Mouse (Mus musculus) midbrain, embryonic 16.5 days (tissue): Measurements from ENCODE around the gene Fut11. TPM values are rescaled to one million over a fixed set of nuclear protein-coding genes. Genes with fewer than 3 reads are reported as not detected.

Experiments used
- ATAC-seq: fragments of 200-750 bp; cut with Nextera tagmentation; 2 replicates; pipeline ENCODE4 v1.8.0; 2017; ENCODE audit warnings: moderate TSS enrichment
- H3K27ac ChIP-seq: fragments of 300-500 bp; sonication (generic); 2 replicates; pipeline ENCODE4 v1.5.1; 2014; ENCODE audit warnings: mild to moderate bottlenecking, low read length, mixed read lengths
- H3K27me3 ChIP-seq: fragments of 300-500 bp; sonication (generic); 2 replicates; pipeline ENCODE4 v1.6.1; 2014; ENCODE audit warnings: low read depth, low read length, mixed read lengths; ENCODE audit not compliant: control insufficient read depth, insufficient read depth
- H3K36me3 ChIP-seq: fragments of 300-500 bp; sonication (generic); 2 replicates; pipeline ENCODE4 v1.6.1; 2014; ENCODE audit warnings: mild to moderate bottlenecking, low read length, moderate library complexity, mixed read lengths; ENCODE audit not compliant: control insufficient read depth, insufficient read depth
- H3K4me1 ChIP-seq: fragments of 300-500 bp; sonication (generic); 2 replicates; pipeline ENCODE4 v1.6.1; 2014; ENCODE audit warnings: mild to moderate bottlenecking, low read length, mixed read lengths; ENCODE audit not compliant: control insufficient read depth, insufficient read depth
- H3K4me2 ChIP-seq: fragments of 300-500 bp; sonication (generic); 2 replicates; pipeline ENCODE4 v1.6.1; 2014; ENCODE audit warnings: mild to moderate bottlenecking, low read length, mixed read lengths
- H3K4me3 ChIP-seq: fragments of 300-500 bp; sonication (generic); 2 replicates; pipeline ENCODE4 v1.5.1; 2014; ENCODE audit warnings: low read depth, mild to moderate bottlenecking, low read length, moderate library complexity, mixed read lengths
- H3K9ac ChIP-seq: fragments of 300-500 bp; sonication (generic); 2 replicates; pipeline ENCODE4 v1.6.1; 2014; ENCODE audit warnings: low read depth, low read length, mixed read lengths
- H3K9me3 ChIP-seq: fragments of 300-500 bp; sonication (generic); replicated peaks from 2 replicates; pipeline ENCODE4 v1.6.1; 2014; ENCODE audit warnings: mild to moderate bottlenecking, low read length, mixed read lengths; ENCODE audit not compliant: control insufficient read depth, poor library complexity, severe bottlenecking
- WGBS: fragments of 180-500 bp; shearing (Covaris S2); extraction: QIAGEN DNeasy Blood & Tissue Kit; methylation state at CpG from one replicate; pipeline ENCODE4 v1.1.7; 2014; 5-methylcytosine and 5-hydroxymethylcytosine counted together
- polyA plus RNA-seq: library from polyadenylated mRNA; unstranded; fragments of >200 nt; fragmentation: Nextera tagmentation; extraction: Ambion mirVana; gene quantifications from 2 replicates; pipeline ENCODE4 v1.2.1, GENCODE M21; 2015

Gene Fut11
- polyA plus RNA-seq, 1 experiment from 2014 or later = 25.5 TPM

DNA sequence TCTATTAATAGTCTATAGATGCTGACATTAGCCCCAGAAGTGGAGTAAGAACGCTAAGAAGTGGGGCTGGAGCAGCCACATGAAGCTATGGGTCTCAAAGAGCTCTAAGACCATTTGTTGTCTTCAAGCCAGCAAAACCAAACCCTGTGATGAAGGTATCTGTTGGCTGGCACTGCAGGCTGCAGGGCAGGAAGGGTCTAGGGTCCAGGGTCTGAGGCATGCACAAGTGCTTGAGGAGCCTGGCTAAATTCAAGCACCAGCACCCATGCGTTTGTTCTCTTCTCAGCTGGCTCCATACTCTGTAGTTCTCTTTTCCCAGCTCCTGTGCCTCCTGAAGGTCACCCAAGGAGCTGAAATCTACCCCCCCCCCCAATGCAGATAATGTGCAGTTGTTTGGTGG lies 40.3 kb downstream of the Fut11 start:
- Histone ChIP-seq H3K27ac (0 out of 2 replicates have a peak overlapping the region, but pooled peaks have one; percentile 35), H3K36me3 (peaks cover 16% of the 10 kb centered on the region), H3K4me1 (peaks cover 9% of the 10 kb centered on the region), H3K9ac (no peak overlapping the region), H3K4me3 (no peak overlapping the region), H3K9me3 (no peaks in the 10 kb centered on the region), H3K27me3 (no peaks in the 10 kb centered on the region), H3K4me2 (no peak overlapping the region)
- no peak for ATAC-seq
- 66% methylated on average over 2 of the region's 2 CpGs for WGBS

DNA sequence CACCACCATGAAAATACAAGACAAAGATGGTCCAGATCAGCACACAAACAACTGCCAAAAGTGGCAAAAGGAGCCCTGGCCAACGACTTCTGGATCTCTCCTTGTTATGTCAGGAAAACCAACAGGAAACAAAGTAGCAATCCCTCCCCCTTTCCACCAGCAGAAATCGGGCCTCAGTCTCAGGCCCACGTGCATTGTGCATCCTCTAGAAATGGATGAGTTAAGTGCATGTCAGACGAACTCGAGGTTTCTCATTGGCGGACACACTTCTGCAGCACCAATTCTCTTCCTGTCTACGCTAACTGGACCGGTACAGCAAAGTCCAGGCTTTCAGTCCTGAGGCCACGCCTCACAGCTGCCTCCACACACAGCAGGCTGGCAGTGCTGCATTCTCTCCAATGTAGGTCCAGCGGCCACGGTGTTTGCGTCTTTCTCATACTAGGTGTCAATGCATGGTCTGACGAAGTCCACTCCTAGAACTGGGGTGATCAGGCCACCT lies 41.2 kb downstream of the Fut11 start:
- Histone ChIP-seq H3K9ac (no peak overlapping the region), H3K9me3 (no peaks in the 10 kb centered on the region), H3K27ac (no peak overlapping the region), H3K4me3 (no peak overlapping the region), H3K27me3 (no peaks in the 10 kb centered on the region), H3K4me2 (no peak overlapping the region), H3K36me3 (peaks cover 15% of the 10 kb centered on the region), H3K4me1 (peaks cover 9% of the 10 kb centered on the region)
- ATAC-seq = no peak
- WGBS = 88% methylated on average over 13 of the region's 13 CpGs

DNA sequence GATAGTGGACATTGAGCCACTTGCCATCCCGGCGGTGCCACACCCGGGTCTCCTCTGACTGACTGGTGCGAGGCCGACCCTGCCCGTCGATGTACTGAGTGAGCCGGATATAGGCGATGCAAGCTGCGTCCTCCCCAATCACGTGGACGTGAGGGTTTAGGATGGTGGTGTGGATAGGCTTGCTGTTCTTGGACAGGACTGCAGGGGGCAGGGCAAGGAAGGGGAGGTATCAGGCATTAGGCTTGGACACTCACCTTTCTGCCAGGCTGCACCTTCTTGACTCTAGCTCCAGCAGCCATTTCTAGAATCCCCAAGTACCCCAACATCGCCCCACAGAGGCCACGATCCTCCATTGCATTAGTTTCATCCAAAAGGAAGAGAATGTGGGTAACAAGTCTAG lies 42.5 kb downstream of the Fut11 start:
- no peaks in the 10 kb centered on the region for H3K27me3 ChIP-seq
- H3K36me3 ChIP-seq = peaks cover 27% of the 10 kb centered on the region
- H3K27ac ChIP-seq = no peak overlapping the region
- no peak overlapping the region for H3K4me2 ChIP-seq
- H3K9me3 ChIP-seq = no peaks in the 10 kb centered on the region
- peaks cover 9% of the 10 kb centered on the region for H3K4me1 ChIP-seq
- ATAC-seq = no peak
- H3K9ac ChIP-seq = no peak overlapping the region
- H3K4me3 ChIP-seq = no peak overlapping the region
- WGBS = 46% methylated on average over 14 of the region's 14 CpGs

DNA sequence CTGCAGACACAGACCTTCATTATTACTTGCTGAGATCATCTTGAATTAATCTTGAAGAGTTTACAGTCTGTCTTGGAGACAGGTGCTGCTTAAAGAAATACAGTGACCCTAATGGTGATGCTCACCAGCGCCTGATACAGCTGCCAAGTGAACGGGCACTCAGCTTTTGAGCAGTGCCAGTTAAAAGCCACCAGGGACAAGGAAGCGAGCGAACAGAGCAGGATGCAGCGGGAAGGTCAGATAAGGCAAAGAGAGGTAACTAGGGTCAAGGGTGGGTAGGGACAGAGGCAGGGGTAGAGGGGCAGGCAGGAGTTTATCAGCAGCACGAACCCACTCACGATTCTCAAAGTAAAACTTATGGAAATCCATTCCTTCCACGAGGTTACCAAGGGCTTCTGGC lies 43.7 kb downstream of the Fut11 start:
- no peak overlapping the region for H3K27ac ChIP-seq
- peaks cover 4% of the 10 kb centered on the region for H3K4me1 ChIP-seq
- ATAC-seq = no peak
- 93% methylated on average over 8 of the region's 8 CpGs for WGBS
- H3K36me3 ChIP-seq = peaks cover 28% of the 10 kb centered on the region
- H3K9ac ChIP-seq = no peak overlapping the region
- no peaks in the 10 kb centered on the region for H3K9me3 ChIP-seq
- no peak overlapping the region for H3K4me2 ChIP-seq
- no peaks in the 10 kb centered on the region for H3K27me3 ChIP-seq
- no peak overlapping the region for H3K4me3 ChIP-seq

DNA sequence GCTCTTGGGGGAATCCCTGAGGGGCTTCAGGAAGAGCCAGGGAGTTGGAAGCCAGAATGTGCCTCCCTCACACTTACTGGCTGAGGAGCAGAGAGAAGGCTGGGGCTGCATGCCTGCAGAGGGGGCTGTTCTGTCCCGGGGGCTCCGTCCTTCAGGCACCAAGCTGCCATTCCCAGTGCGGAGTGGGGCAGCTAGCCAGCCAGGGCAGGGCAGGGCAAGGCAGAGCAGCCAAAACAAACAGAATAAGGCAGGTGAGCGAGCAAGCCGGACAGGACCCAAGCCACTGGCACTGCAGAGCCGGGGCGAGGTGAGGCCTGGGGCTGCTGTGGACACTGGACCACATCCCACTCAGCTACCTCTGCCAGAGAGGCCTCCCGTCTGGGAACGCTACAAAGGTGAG lies 46.5 kb downstream of the Fut11 start:
- H3K9ac ChIP-seq = no peak overlapping the region
- no peak for ATAC-seq
- H3K27ac ChIP-seq = no peak overlapping the region
- no peak overlapping the region for H3K4me2 ChIP-seq
- no peaks in the 10 kb centered on the region for H3K4me1 ChIP-seq
- peaks cover 30% of the 10 kb centered on the region for H3K36me3 ChIP-seq
- no peak overlapping the region for H3K4me3 ChIP-seq
- H3K27me3 ChIP-seq = no peaks in the 10 kb centered on the region
- WGBS = 93% methylated on average over 9 of the region's 9 CpGs
- no peaks in the 10 kb centered on the region for H3K9me3 ChIP-seq

DNA sequence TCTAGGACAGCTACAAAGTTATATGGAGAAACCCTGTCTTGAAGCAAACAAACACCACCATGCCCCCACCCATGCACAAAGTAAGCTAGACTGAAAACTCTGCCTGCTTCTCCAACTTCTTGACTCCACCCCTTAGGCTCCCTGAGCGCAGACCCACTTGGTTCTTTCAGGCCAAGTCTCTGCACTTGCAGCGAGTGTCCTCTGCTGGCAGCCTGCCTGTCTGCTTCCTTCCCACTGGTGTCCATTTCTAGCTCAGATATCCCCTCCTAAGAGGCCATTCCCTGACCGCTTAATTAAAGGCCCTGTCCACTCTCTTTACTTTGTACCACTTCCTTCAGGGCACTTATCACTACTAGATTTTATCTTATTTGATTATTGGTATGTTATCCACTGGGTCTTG lies 48.8 kb downstream of the Fut11 start:
- peaks cover 20% of the 10 kb centered on the region for H3K36me3 ChIP-seq
- no peaks in the 10 kb centered on the region for H3K27me3 ChIP-seq
- no peak overlapping the region for H3K27ac ChIP-seq
- H3K4me1 ChIP-seq = no peaks in the 10 kb centered on the region
- 90% methylated on average over 3 of the region's 3 CpGs for WGBS
- ATAC-seq = no peak
- no peak overlapping the region for H3K4me3 ChIP-seq
- no peak overlapping the region for H3K4me2 ChIP-seq
- H3K9me3 ChIP-seq = no peaks in the 10 kb centered on the region
- H3K9ac ChIP-seq = no peak overlapping the region

DNA sequence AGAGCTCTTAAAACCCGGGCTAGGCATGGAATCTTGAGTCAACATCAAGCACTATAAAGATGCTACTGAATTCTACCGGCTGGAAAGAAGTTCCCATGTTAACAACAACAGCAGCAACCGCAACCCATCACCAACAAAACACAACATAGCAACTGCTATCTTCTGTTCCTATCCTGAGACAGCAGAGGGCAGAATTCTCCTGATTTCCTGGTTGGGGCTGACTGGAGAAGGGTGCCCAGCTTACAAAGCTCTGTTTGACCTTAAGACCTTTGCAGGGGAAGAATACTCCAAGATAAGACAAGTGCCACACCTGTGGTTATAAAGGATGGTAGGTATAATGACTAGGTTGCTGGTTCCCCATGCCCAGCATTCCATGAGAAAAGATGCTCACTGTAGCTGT lies 52.2 kb downstream of the Fut11 start:
- no peaks in the 10 kb centered on the region for H3K9me3 ChIP-seq
- H3K4me3 ChIP-seq = no peak overlapping the region
- H3K27ac ChIP-seq = no peak overlapping the region
- H3K9ac ChIP-seq = no peak overlapping the region
- no peaks in the 10 kb centered on the region for H3K4me1 ChIP-seq
- H3K27me3 ChIP-seq = no peaks in the 10 kb centered on the region
- H3K36me3 ChIP-seq = peaks cover 10% of the 10 kb centered on the region; the same call in 1 of the 2 replicates
- ATAC-seq = no peak
- WGBS = 88% methylated on average over 3 of the region's 3 CpGs
- no peak overlapping the region for H3K4me2 ChIP-seq

DNA sequence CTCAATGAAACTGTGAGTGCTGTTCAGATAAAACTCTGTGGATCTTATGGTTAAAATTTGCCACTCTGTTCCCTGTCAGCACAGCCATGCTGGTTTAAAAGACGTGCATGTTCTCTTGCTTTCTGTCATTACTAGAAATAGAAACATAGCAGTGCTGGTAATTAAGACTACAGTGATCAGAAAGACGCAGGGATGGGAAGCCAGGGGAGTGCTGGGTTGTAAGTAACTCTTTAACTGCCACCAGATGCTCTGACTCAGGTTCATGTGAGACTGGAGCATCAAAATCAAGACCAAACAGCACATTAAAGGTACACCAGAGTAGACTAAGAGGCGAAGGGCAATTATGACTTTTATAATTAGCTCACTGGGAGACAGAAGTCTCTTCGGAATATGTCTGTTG lies 53.6 kb downstream of the Fut11 start:
- H3K4me1 ChIP-seq = no peaks in the 10 kb centered on the region
- WGBS = 77% methylated on average over 4 of the region's 4 CpGs
- H3K4me2 ChIP-seq = no peak overlapping the region
- no peak overlapping the region for H3K27ac ChIP-seq
- ATAC-seq = no peak
- no peak overlapping the region for H3K4me3 ChIP-seq
- H3K36me3 ChIP-seq = peaks cover 6% of the 10 kb centered on the region; the same call in 1 of the 2 replicates
- H3K9me3 ChIP-seq = no peaks in the 10 kb centered on the region
- no peak overlapping the region for H3K9ac ChIP-seq
- no peaks in the 10 kb centered on the region for H3K27me3 ChIP-seq

DNA sequence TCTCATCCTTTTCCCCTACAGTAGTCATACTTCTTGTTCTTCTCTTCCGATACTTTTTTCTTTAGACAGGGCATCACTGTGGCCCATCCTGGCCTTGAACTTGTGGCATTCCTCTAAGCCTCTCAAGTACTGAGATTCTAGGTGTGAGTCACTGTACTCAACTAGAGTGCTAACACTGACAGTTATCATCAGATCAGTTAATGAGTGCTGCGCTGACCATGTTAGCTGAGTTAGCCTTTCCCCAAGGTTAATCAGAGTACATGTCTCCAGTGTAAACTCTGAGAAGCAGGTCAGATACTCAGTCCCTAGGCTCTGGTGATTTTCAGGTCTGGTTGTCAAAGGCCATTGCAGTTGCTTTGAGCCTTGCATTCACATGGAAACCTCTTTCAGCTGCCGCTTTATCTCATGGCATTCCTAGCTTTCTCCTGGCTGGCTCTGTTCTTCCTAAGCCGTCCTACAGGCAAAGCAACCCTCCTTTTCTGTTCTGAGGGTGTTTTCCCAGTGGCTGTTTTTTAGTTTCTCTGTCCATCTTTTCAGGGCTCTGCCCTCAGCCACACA lies 54.8 kb downstream of the Fut11 start:
- H3K27ac ChIP-seq = no peak overlapping the region
- no peak overlapping the region for H3K9ac ChIP-seq
- peaks cover 10% of the 10 kb centered on the region; the same call in 1 of the 2 replicates for H3K36me3 ChIP-seq
- no peak overlapping the region for H3K4me2 ChIP-seq
- no peaks in the 10 kb centered on the region for H3K9me3 ChIP-seq
- H3K4me1 ChIP-seq = no peaks in the 10 kb centered on the region
- WGBS = 88% methylated on average over 4 of the region's 4 CpGs
- H3K27me3 ChIP-seq = no peaks in the 10 kb centered on the region
- ATAC-seq = no peak
- H3K4me3 ChIP-seq = no peak overlapping the region
